Mouse (Mus musculus): ENCODE measurements around the gene Dlgap5.

The Dlgap5 gene

GRCm38 (mm10) chr14:47346715-47347114 lies 71.5 kb downstream of the Dlgap5 start:
- DNase-seq = no peak

DNA sequence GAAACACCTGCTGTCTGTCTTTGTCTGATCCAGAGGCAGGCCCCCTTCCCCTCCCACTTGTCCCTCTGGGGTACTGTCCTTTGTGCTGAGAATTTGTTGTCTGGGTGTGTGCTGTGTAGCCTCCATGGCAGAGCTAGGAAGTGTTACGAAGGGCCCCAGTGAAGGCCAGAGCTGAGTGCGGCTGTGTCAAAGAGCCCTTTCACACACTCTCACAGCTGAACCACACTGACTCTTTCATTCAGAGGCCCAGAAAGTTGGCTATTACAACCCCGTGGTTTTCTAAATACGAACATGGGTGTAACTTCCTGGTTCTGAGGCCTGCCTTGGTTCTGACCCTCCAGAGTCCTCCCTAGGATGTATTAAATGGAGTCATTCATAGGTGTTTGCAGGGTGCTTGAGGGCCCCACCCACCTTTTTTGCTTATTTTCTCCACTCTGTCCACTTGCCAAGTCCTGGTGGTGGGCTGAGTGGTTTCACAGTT lies 76.4 kb downstream of the Dlgap5 start:
- DNase-seq = no peak

DNA sequence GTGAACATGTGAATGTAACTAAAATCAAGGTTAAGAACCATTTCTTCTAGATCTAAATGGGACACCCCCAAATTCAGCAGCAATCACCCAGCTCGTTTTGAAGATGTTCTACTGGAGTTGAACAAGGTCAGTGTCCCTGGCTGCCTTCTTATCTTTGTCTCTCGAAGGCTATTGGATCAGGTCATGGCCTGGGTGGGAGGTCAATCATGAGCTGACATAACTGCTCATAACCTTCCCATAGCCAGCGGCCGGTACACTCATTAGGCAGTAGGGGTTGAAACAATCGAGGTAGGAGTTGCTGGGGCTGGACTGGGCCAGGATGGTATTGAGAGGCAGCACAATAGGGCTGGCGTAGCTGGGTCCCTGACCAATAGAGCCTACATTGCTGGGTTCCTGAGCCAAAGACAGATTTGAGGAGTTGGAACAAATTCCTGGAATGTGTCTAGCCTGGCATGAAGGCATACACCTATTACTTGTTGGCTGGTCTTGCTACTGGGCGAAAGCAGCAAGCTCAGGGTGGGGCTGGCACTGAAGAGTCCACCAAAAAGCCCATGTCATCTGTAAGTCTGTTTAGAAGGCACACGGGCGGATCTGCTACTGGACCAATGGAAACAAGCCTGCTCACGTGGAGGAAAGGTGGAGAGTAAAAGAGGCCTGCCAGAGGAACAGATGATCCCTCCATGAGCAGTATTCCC lies 77.8 kb downstream of the Dlgap5 start:
- no peak for DNase-seq

Measured in right cerebral cortex, postnatal 25 days (tissue).